Mouse (Mus musculus) G1E (cell line): ENCODE measurements around the gene Selenoo.

Source experiments
- CTCF ChIP-seq: IDR thresholded peaks from 2 replicates; pipeline ENCODE4 v1.5.1; 2012; ENCODE audit warnings: low read depth, low read length, inconsistent platforms, mixed read lengths
- POLR2AphosphoS5 ChIP-seq: IDR thresholded peaks from 2 replicates; pipeline ENCODE4 v1.6.1; 2012; ENCODE audit warnings: low read depth, low read length, inconsistent platforms; ENCODE audit not compliant: insufficient replicate concordance
- TAL1 ChIP-seq: conservative IDR thresholded peaks from 2 replicates; pipeline ENCODE4 v1.6.1; 2012; ENCODE audit warnings: low read depth, low read length, inconsistent platforms, mixed read lengths

DNA sequence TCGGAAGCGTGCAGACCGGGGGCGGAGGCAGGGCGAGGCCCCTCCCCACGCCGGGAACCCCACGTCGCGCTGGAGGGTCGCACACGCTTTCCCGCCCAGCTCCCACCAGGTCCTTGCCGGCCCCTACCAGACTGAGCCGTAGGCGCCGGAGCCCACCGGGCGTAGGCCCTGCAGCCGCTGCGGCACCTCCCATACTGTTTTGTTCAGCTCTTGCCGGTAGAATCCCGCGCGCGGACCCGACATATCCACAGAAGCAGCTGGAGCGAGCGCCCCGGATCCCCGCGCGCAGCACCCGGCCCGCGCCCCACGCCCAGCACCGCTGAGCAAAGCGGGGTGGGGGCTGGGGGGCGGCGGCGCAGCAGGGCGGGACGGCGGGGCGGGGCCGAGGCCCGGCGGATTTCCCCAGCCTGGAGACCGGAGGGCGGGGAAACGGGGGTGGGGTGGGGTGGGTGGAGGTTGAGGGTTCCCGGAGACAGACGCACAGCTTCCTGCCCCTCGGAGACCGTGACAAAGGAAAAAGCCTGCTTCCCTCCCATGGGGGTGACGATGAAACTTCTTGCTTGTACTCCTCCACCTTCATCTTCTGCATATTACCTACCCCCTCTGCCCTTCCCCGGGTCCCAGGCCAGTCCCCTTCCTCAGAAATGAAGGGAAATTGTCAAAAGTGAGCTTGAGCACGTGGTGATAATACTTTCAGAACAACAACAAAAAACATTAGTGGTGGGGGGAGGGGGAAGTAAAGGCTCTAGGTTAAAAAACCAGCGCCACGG lies 60.6 kb downstream of the Selenoo start, which contains the start of gene Mapk11:
- TF ChIP-seq CTCF (no peak), POLR2AphosphoS5 (no peak), TAL1 (no peak)
